Mouse (Mus musculus): ENCODE measurements around the gene Smg7. TPM values are rescaled to one million over a fixed set of nuclear protein-coding genes. Genes with fewer than 3 reads are reported as not detected.

Gene Smg7
- total and polyA plus RNA-seq, 2 experiments from 2014 or later: 26.9 to 65.0 TPM

DNA sequence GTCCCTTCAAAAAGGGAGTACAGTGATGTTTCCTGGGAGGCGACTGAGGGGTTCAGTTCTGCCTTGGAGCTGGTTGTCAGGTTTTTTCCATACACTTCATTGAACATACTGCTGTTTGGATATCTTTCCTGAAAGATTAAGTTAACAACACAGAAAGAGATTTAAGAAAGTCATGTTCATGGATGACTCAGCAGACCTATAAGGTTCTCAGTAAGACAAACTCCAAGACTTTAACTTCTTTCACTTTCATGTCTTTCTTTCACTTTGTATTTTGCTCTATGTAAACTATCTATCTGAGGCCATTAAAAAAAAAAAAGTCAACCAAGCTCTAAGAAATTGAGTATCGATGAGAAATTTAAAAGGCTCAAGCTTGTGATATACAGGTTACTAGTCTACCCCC, 61.4 kb downstream of the Smg7 start:
- Histone ChIP-seq H3K4me1 (ENCODE audit: insufficient read depth, low read length) (no peaks in the 10 kb centered on the region), H3K9me3 (ENCODE audit: low read length) (no peaks in the 10 kb centered on the region), H3K27me3 (ENCODE audit: insufficient read depth, low read length) (no peaks in the 10 kb centered on the region), H3K9ac (replicated peaks; ENCODE audit: low read length) (no peak overlapping the region), H3K4me2 (ENCODE audit: low read depth, low read length) (no peak overlapping the region), H3K27ac (no peak overlapping the region), H3K4me3 (ENCODE audit: low read length) (no peak overlapping the region), H3K36me3 (ENCODE audit: insufficient read depth, low read length) (peaks cover 69% of the 10 kb centered on the region)
- DNase-seq (ENCODE audit: low spot score): no peak
- 94% methylated on average over 2 of the region's 2 CpGs for WGBS
- TF ChIP-seq CTCF (IDR thresholded peaks at IDR 0.05; ENCODE audit: low read depth): no peak
- no peak for ATAC-seq

DNA sequence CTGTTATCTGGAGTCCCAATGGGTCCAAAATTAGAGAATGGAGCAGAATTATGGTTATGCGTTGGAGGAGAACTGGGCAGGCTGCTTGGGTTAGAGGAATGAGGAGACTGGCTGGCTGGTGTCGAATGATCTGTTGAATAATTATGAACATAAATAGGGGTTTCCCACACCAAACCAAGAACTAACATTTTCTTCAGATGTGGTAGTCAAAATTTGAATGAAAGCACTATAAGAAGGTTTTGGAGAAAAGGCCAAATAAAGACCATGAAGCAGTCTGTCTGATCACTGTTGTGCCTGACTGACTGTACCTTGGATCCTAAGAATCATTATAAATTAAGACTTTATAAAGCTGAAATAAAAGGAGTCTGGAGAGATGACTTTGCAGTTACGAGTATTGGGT, 62.1 kb downstream of the Smg7 start:
- H3K36me3 ChIP-seq (ENCODE audit: insufficient read depth, low read length): peaks cover 64% of the 10 kb centered on the region
- no peak for TF ChIP-seq CTCF (IDR thresholded peaks at IDR 0.05; ENCODE audit: low read depth)
- 94% methylated on average over 3 of the region's 3 CpGs for WGBS

DNA sequence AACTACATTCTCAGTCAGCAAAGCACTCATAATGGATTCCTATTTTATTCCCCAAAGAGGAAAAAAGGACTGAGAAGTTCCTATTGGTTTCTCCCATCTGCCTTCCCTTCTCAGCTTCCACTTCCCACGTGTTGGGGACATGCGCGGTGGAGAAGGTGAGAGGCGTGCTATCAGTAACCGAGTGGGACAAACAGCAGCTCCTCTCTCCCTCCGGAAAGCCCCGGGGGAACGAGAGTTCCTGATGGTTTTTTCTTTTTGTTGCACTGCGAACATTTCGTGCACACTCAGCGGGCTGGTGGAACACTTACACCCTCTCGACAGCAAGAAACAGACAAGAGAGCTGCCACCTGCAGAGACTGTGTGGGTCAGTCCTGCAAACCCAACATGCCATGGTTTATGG, 63.6 kb downstream of the Smg7 start:
- DNase-seq (ENCODE audit: low spot score) (no peak), ATAC-seq (no peak)
- WGBS: 85% methylated on average over 12 of the region's 12 CpGs
- Histone ChIP-seq H3K4me1 (ENCODE audit: insufficient read depth, low read length) (no peaks in the 10 kb centered on the region), H3K4me2 (ENCODE audit: low read depth, low read length) (no peak overlapping the region), H3K27me3 (ENCODE audit: insufficient read depth, low read length) (no peaks in the 10 kb centered on the region), H3K9ac (replicated peaks; ENCODE audit: low read length) (no peak overlapping the region), H3K9me3 (ENCODE audit: low read length) (no peaks in the 10 kb centered on the region), H3K27ac (no peak overlapping the region), H3K36me3 (ENCODE audit: insufficient read depth, low read length) (peaks cover 51% of the 10 kb centered on the region), H3K4me3 (ENCODE audit: low read length) (no peak overlapping the region)
- TF ChIP-seq CTCF (IDR thresholded peaks at IDR 0.05; ENCODE audit: low read depth): no peak

More for the DNA sequence above, 62.1 kb downstream of the Smg7 start:
- Histone ChIP-seq H3K9me3 (ENCODE audit: low read length) (no peaks in the 10 kb centered on the region), H3K9ac (replicated peaks; ENCODE audit: low read length) (no peak overlapping the region), H3K27ac (no peak overlapping the region), H3K4me2 (ENCODE audit: low read depth, low read length) (no peak overlapping the region), H3K27me3 (ENCODE audit: insufficient read depth, low read length) (no peaks in the 10 kb centered on the region), H3K4me3 (ENCODE audit: low read length) (no peak overlapping the region), H3K4me1 (ENCODE audit: insufficient read depth, low read length) (no peaks in the 10 kb centered on the region)
- ATAC-seq (no peak), DNase-seq (ENCODE audit: low spot score) (no peak)

DNA sequence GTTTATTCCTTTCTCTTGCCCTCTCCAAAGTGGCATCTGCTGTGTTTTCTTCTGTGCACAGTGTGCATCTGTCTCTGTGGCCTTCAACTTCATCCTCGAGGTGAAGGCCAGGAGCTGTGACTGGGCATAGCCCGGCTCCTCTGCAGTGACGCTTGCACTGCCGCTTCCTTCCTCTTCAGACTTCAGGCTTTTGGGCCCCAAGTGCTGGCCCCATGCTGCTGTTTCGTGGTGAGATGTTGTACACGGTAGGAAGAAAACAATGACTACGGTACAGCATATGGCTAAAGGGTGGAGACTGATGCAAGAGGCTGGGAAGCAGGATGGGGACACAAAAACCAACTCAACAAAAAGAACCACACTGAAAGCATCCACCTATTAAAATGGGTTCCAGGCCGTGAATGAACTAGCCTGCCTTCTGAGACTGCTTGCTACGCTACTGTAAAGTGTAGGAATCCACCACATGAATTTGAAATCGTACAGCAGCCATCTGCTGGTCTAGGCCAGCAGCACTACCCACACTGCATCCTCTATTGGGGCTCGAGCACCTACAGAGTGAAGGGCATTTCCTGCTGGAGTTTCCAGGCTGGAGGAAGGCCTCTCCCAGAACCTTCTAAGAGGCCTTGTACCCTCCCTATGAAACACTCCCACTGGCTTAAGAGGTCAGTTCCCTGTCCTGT, 64.3 kb downstream of the Smg7 start:
- H3K36me3 ChIP-seq (ENCODE audit: insufficient read depth, low read length): peaks cover 45% of the 10 kb centered on the region
- H3K4me3 ChIP-seq (ENCODE audit: low read length): no peak overlapping the region
- ATAC-seq (no peak), DNase-seq (ENCODE audit: low spot score) (no peak)
- H3K4me2 ChIP-seq (ENCODE audit: low read depth, low read length): no peak overlapping the region
- TF ChIP-seq CTCF (IDR thresholded peaks at IDR 0.05; ENCODE audit: low read depth): no peak
- H3K9me3 ChIP-seq (ENCODE audit: low read length): no peaks in the 10 kb centered on the region
- no peaks in the 10 kb centered on the region for H3K27me3 ChIP-seq (ENCODE audit: insufficient read depth, low read length)
- 73% methylated on average over 11 of the region's 11 CpGs for WGBS
- no peak overlapping the region for H3K9ac ChIP-seq (replicated peaks; ENCODE audit: low read length)
- H3K4me1 ChIP-seq (ENCODE audit: insufficient read depth, low read length): no peaks in the 10 kb centered on the region
- no peak overlapping the region for H3K27ac ChIP-seq

DNA sequence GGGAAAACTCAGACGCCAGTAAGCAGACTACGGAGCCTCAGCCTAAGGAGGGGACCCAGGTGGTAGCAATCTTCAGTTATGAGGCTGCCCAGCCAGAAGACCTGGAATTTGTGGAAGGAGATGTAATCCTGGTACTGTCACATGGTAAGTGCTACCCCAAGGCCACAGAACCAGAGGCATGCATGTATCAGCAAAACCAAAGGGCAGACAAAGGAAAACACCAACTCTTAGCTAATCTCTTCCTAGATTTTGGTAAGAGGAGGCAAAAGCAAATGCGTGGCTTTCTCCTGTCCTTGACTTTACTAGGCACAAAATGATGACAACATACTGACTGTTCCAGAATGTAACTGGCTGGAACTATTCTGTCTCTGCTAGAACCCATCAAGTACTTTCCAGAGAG, 67.4 kb downstream of the Smg7 start:
- Histone ChIP-seq H3K27ac (no peak overlapping the region), H3K4me1 (ENCODE audit: insufficient read depth, low read length) (no peaks in the 10 kb centered on the region), H3K9ac (replicated peaks; ENCODE audit: low read length) (no peak overlapping the region), H3K4me2 (ENCODE audit: low read depth, low read length) (no peak overlapping the region), H3K4me3 (ENCODE audit: low read length) (no peak overlapping the region), H3K36me3 (ENCODE audit: insufficient read depth, low read length) (peaks cover 27% of the 10 kb centered on the region), H3K27me3 (ENCODE audit: insufficient read depth, low read length) (no peaks in the 10 kb centered on the region), H3K9me3 (ENCODE audit: low read length) (no peaks in the 10 kb centered on the region)
- no peak for TF ChIP-seq CTCF (IDR thresholded peaks at IDR 0.05; ENCODE audit: low read depth)
- WGBS: 93% methylated on average over 3 of the region's 3 CpGs
- ATAC-seq: no peak
- no peak for DNase-seq (ENCODE audit: low spot score)

DNA sequence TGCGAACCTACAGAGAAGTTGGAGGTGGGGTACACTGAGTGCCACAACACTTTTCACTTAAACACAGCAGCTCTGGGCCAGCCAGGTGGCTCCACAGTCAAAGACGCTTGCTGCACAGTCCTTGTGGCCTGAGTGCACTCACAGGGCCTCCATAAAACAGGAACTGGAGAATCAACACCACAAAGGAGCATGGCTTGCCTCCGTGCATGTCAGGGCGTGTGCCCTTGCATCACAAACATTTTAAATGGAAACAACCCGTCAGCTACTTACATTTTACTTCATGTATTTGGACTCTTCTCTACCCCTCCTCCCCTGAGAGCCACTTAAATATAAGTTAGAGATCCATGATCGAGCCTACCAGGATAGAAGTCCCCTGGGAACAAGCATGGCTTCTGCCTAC, 70.1 kb downstream of the Smg7 start:
- H3K27ac ChIP-seq: no peak overlapping the region
- DNase-seq (ENCODE audit: low spot score): no peak
- no peak for ATAC-seq
- H3K27me3 ChIP-seq (ENCODE audit: insufficient read depth, low read length): no peaks in the 10 kb centered on the region
- H3K36me3 ChIP-seq (ENCODE audit: insufficient read depth, low read length): peaks cover 7% of the 10 kb centered on the region; the same call in 1 of the 2 replicates
- 84% methylated on average over 6 of the region's 6 CpGs for WGBS
- H3K4me1 ChIP-seq (ENCODE audit: insufficient read depth, low read length): no peaks in the 10 kb centered on the region
- H3K4me3 ChIP-seq (ENCODE audit: low read length): no peak overlapping the region
- H3K9ac ChIP-seq (replicated peaks; ENCODE audit: low read length): no peak overlapping the region
- H3K9me3 ChIP-seq (ENCODE audit: low read length): no peaks in the 10 kb centered on the region
- H3K4me2 ChIP-seq (ENCODE audit: low read depth, low read length): no peak overlapping the region
- TF ChIP-seq CTCF (IDR thresholded peaks at IDR 0.05; ENCODE audit: low read depth): no peak

DNA sequence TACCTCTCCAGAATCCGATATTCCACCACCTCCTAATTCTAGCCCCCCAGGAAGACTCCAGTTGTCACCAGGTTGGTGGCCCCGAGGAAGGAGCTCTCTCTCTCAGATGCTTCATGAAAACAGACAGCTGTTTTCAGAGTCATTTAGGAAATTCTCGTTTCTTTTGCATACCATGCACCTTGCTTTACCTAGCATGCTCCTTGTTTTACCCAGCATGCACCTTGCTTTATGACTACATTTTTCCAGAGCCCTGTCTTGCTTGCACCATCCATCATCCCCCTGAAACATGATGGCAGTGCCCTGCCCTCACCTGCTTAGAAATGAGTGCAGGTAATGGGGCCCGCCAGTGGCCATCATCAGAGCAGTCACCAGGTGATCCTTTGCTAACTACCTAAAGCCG, 70.8 kb downstream of the Smg7 start:
- WGBS: 78% methylated on average over 5 of the region's 5 CpGs
- Histone ChIP-seq H3K36me3 (ENCODE audit: insufficient read depth, low read length) (peaks cover under 1% of the 10 kb centered on the region; the same call in 1 of the 2 replicates), H3K27me3 (ENCODE audit: insufficient read depth, low read length) (no peaks in the 10 kb centered on the region), H3K4me3 (ENCODE audit: low read length) (no peak overlapping the region), H3K9me3 (ENCODE audit: low read length) (no peaks in the 10 kb centered on the region), H3K9ac (replicated peaks; ENCODE audit: low read length) (no peak overlapping the region), H3K27ac (no peak overlapping the region), H3K4me2 (ENCODE audit: low read depth, low read length) (no peak overlapping the region), H3K4me1 (ENCODE audit: insufficient read depth, low read length) (no peaks in the 10 kb centered on the region)
- DNase-seq (ENCODE audit: low spot score): no peak
- ATAC-seq: no peak
- TF ChIP-seq CTCF (IDR thresholded peaks at IDR 0.05; ENCODE audit: low read depth): no peak
